Mouse (Mus musculus) monocyte, adult 2 months (primary cell): Measurements from ENCODE around the gene Chrnb1.
A peak's percentile ranks its signal among the peaks of the same experiment; 100 is the strongest.

ENCODE experiments used
- DNase-seq, 2 experiments: peaks; one replicate each; pipeline ENCODE4 v3.0.0; 2022; ENCODE audit warnings: low spot score in 2 of 2, low read depth in 1 of 2

Chrnb1 gene

GRCm38 (mm10) chr11:69804972-69805909 lies 9.5 kb upstream of the Chrnb1 start, which contains the start of gene Tmem102:
Gene Tmem102 (minus strand): TSS chr11:69805624.
- DNase-seq = no peak

GRCm38 (mm10) chr11:69804652-69804940 lies 8.9 kb upstream of the Chrnb1 start:
- DNase-seq = no peak

GRCm38 (mm10) chr11:69803786-69804651 lies 8.3 kb upstream of the Chrnb1 start:
- DNase-seq = peak in 1 of 2 experiments; percentile 55

DNA sequence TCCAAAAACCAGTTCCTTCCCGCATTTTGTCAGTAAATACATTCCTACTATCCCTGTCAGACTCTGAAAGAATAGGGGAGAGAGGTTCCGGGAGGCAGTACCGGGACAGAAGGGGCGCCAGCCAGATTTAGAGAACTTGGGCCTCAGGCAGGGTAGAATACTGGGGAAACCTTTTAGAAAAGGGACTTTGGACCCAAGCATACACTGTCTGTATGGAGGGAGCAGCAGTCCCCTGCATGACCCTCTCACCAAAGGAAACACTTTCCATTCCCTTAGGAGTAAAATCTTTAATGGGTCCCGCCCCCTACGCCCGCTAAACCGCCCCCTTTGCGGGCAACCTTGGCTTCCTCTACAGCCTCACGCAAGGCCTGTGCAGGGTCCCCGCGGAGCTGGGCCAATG lies 7.6 kb upstream of the Chrnb1 start:
- DNase-seq = no peak

GRCm38 (mm10) chr11:69802648-69803105 lies 6.9 kb upstream of the Chrnb1 start:
- DNase-seq = no peak

GRCm38 (mm10) chr11:69801379-69801977 lies 5.7 kb upstream of the Chrnb1 start, which contains the start of gene Fgf11:
Gene Fgf11 (minus strand): TSS chr11:69801857.
- no peak for DNase-seq

GRCm38 (mm10) chr11:69800392-69801197 lies 4.9 kb upstream of the Chrnb1 start:
- no peak for DNase-seq

DNA sequence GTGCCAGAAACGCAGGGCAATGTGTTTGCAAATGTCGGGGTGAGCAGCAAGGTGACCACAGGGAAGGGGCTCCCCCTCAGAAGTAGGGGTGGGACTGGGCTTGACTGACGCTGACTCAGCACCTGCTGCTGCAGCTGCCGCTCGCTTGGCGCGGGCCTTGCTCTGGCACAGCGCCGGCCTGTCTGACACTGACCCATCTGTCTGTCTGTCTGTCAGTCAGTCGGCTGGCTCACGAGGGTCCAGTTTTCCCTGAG lies 4.3 kb upstream of the Chrnb1 start:
- DNase-seq = no peak

GRCm38 (mm10) chr11:69799394-69800137 lies 3.8 kb upstream of the Chrnb1 start:
- DNase-seq = no peak

- no peak for DNase-seq
Observed at GRCm38 (mm10) chr11:69797924-69798323, 2.2 kb upstream of the Chrnb1 start.

DNA sequence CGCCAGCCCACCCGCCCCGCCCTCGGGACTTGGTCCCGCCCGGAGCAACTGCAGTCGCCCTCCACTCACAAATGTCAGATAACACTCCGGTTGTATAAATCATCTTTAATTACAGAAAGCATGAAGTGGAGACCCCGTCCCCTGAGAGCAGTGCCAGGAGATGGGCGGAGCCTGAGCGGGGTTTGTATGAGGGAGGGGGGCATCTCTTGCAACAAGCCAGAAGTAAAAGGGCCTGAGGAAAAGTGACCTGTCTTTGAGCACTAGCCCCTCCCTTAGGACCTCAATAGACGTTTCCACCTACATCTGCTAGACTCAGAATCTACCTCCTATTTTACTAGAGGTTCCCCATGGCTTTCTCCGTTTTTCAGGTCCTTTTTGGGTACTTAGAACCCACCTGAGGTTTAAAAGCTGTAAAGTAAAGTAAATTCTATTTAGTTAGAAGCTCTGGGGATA lies 266 bp upstream of the Chrnb1 start:
- DNase-seq = no peak

DNA sequence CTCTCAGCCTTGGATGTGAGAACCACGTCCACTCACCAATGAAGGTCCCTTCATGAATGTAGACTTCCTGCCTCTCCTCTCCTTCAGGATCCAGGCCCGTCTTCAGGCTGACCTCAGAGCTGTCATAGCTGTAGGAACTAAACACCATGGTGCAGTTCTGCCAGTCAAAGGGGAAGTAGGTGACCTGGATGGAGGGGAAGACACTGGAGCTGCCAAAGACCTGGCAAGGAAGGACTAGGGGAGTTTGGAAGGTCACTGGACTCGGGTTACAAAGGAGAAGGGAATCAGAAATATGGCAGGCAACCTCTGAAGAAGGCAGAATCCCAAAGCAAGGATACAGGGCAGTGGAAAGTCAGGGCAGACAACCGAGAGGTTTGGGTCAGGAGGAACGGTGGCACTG lies 2.3 kb downstream of the Chrnb1 start:
- no peak for DNase-seq

- DNase-seq = no peak
Observed at GRCm38 (mm10) chr11:69791420-69791819, 4.3 kb downstream of the Chrnb1 start.

DNA sequence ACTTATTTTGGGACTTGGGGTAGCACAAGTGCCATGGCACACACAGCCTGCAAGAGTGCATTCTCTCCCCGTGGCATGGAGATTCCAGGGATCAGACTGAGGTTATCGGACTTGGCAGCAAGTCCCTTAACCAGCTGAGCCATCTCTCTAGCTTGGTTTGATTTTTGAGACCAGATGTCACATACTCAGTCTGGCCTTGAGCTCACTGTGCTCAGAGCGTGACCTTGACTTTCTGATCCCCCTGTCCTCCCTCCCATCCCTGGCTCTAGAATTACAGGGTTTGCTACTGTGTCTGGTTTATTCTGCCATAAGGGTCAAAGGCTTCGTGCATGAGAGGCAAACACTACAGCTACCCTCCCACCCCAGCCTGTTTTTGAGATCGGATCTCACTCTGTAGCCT lies 6.3 kb downstream of the Chrnb1 start:
- no peak for DNase-seq

DNA sequence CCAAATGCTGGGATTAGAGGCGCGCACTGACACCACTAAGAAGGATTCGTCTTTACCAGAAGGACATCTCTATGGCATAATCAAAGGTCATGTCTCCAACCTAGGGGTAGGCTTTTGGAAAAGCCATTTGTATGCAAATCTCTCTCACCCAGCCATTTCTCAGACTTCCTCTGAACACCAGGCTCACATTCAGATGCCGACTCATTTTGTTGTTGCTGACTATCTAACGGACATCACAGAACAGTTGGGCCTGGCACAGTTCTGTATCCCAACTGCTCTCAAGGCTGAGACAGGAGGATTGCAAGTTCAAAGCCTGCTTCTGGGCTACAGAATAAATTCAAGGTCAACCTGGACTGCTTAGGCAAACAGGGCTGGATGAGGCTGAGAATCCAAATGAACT lies 8.4 kb downstream of the Chrnb1 start:
- no peak for DNase-seq

GRCm38 (mm10) chr11:69784793-69785272 lies 10.9 kb downstream of the Chrnb1 start:
- DNase-seq = no peak

DNA sequence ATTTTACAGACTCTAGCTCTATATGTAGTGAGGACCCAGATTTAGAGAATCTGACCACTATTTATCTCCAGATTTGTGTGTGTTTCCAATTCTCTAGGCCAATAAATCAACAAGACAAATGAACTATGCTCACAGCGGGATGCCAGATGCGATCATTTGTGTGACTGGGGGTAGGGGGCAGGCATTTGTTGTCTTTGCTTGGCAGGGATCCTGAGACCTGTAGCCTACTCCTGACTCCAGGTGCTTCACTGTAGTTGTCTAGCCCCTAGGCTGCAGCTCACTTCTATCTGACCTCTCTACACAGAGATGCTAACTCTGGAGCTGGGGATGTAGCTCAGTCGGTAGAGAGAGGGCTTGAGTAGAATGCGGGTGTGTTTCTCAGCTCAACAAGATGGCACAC lies 13.9 kb downstream of the Chrnb1 start:
- no peak for DNase-seq

DNA sequence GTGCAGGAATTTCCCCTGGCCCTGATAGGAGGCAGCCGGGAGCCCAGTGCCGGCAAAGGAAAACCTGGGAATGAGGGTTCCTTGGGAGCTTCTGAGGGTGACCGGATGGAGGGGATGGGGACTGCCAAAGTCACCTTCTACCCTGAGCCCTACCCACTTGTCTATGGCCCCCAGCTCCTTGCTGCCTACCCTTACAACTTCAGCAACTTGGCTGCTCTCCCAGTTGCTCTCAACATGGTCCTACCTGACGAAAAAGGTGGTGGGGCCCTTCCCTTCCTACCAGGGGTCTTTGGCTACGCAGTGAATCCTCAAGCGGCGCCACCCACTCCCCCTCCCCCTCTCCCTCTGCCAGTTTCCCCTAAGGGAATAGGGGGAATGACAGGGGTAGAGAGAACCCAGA lies 16.8 kb downstream of the Chrnb1 start:
- DNase-seq = no peak

GRCm38 (mm10) chr11:69778258-69778982 lies 17.3 kb downstream of the Chrnb1 start:
- no peak for DNase-seq
